Mouse (Mus musculus) C2C12 (cell line): ENCODE data around the gene Raet1e.
"Not testable (repeated sequence)": the region's sequence is repeated elsewhere in the genome, so short reads cannot be mapped to it uniquely, and the experiment has no call there.

Experiments
- CTCF ChIP-seq: IDR thresholded peaks from one replicate; pipeline ENCODE4 v1.5.1; 2011; ENCODE audit not compliant: control insufficient read depth, insufficient read depth, insufficient read length
- MAX ChIP-seq: IDR thresholded peaks from one replicate; pipeline ENCODE4 v1.6.1; 2011; ENCODE audit warnings: mild to moderate bottlenecking, control low read depth
- USF1 ChIP-seq: IDR thresholded peaks from one replicate; pipeline ENCODE4 v1.6.1; 2011; ENCODE audit warnings: low read depth, mild to moderate bottlenecking, control low read depth, moderate library complexity

DNA sequence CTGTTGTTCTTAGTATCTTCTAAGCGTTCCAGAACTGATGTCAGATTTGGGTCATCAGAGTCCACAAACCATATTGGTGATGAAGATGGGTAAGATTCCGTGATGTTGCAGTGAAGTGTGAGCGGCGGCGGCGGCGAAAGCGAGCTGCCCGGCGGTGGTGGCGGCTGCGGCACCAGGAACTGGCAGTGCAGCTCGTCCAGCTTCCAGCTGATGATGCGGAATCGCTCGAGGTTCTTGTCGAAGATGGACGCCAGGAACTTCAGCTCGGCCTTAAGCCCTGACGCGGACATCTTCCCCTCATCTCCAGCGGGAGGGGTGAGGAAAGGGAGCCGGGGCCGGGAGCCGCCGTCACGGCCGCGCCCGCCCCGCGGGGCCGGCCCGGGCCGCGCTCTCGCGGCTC lies 4.2 kb upstream of the Raet1e start:
- not testable (repeated sequence) for TF ChIP-seq CTCF, MAX, USF1
